Mouse (Mus musculus) olfactory bulb, adult 2 months (tissue): ENCODE results near the gene Rab38.

Experiments
- CTCF ChIP-seq: fragments of 200-500 bp; IDR thresholded peaks from 2 replicates; pipeline ENCODE4 v1.5.1; 2012; ENCODE audit warnings: low read depth, mild to moderate bottlenecking, low read length, moderate library complexity; ENCODE audit not compliant: insufficient read depth
- POLR2A ChIP-seq: fragments of 200-500 bp; IDR thresholded peaks from 2 replicates; pipeline ENCODE4 v1.6.1; 2012; ENCODE audit warnings: mild to moderate bottlenecking, low read depth, low read length, moderate library complexity; ENCODE audit not compliant: insufficient read depth

GRCm38 (mm10) chr7:88406466-88406865 lies 23.6 kb upstream of the Rab38 start:
- TF ChIP-seq CTCF (no peak), POLR2A (no peak)
